Mouse (Mus musculus) lung, embryonic 16.5 days (tissue): ENCODE results near the gene Adgrl2. TPM values are rescaled to one million over a fixed set of nuclear protein-coding genes. Genes with fewer than 3 reads are reported as not detected.
A peak's percentile ranks its signal among the peaks of the same experiment; 100 is the strongest.

Source experiments
- ATAC-seq: fragments of 200-750 bp; cut with Nextera tagmentation; 2 replicates; pipeline ENCODE4 v1.8.0; 2017; ENCODE audit warnings: low read depth, mild to moderate bottlenecking, moderate library complexity
- H3K27ac ChIP-seq: fragments of 300-500 bp; sonication (generic); 2 replicates; pipeline ENCODE4 v1.5.1; 2014; ENCODE audit warnings: mild to moderate bottlenecking, control low read depth, low read length
- H3K27me3 ChIP-seq: fragments of 300-500 bp; sonication (generic); 2 replicates; pipeline ENCODE4 v1.6.1; 2014; ENCODE audit warnings: low read depth, low read length, mixed read lengths; ENCODE audit not compliant: control insufficient read depth, insufficient read depth
- H3K36me3 ChIP-seq: fragments of 300-500 bp; sonication (generic); 2 replicates; pipeline ENCODE4 v1.6.1; 2014; ENCODE audit warnings: low read length; ENCODE audit not compliant: control insufficient read depth, insufficient read depth
- H3K4me1 ChIP-seq: fragments of 300-500 bp; sonication (generic); replicated peaks from 2 replicates; pipeline ENCODE4 v1.6.1; 2014; ENCODE audit warnings: low read length, mixed read lengths; ENCODE audit not compliant: control insufficient read depth, insufficient read depth
- H3K4me2 ChIP-seq: fragments of 300-500 bp; sonication (generic); 2 replicates; pipeline ENCODE4 v1.6.1; 2014; ENCODE audit warnings: low read depth, low read length, control low read depth
- H3K4me3 ChIP-seq: fragments of 300-500 bp; sonication (generic); 2 replicates; pipeline ENCODE4 v1.5.1; 2014; ENCODE audit warnings: mild to moderate bottlenecking, low read length, control low read depth
- H3K9ac ChIP-seq: fragments of 300-500 bp; sonication (generic); 2 replicates; pipeline ENCODE4 v1.6.1; 2014; ENCODE audit warnings: low read length, control low read depth
- H3K9me3 ChIP-seq: fragments of 300-500 bp; sonication (generic); 2 replicates; pipeline ENCODE4 v1.6.1; 2016; ENCODE audit warnings: low read length; ENCODE audit not compliant: control insufficient read depth
- WGBS: fragments of 180-500 bp; shearing (Covaris S2); extraction: QIAGEN DNeasy Blood & Tissue Kit; methylation state at CpG from one replicate; pipeline ENCODE4 v1.1.7; 2014; 5-methylcytosine and 5-hydroxymethylcytosine counted together
- polyA plus RNA-seq: library from polyadenylated mRNA; unstranded; fragments of >200 nt; fragmentation: Nextera tagmentation; extraction: Ambion mirVana; gene quantifications from 2 replicates; pipeline ENCODE4 v1.2.1, GENCODE M21; 2015

Gene Adgrl2
- polyA plus RNA-seq: 46.3 and 51.1 TPM in 2 replicates

- Histone ChIP-seq H3K9ac (peak within 1 kb of the TSS; percentile 79), H3K27me3 (no peaks in the 10 kb centered on the region), H3K4me1 (peaks cover 7% of the 10 kb centered on the region), H3K27ac (peak within 1 kb of the TSS; percentile 99), H3K4me2 (peak within 1 kb of the TSS; percentile 81), H3K36me3 (no peaks in the 10 kb centered on the region), H3K9me3 (no peaks in the 10 kb centered on the region), H3K4me3 (peak within 1 kb of the TSS; percentile 93)
- WGBS: 0% methylated on average over 25 of the region's 25 CpGs
- peak; percentile 15; the same call in 1 of the 2 replicates for ATAC-seq
Measured at GRCm38 (mm10) chr3:148990531-148991003, at the start of gene Adgrl2. Gene Adgrl2, minus strand, starts transcription at chr3:148990555.

DNA sequence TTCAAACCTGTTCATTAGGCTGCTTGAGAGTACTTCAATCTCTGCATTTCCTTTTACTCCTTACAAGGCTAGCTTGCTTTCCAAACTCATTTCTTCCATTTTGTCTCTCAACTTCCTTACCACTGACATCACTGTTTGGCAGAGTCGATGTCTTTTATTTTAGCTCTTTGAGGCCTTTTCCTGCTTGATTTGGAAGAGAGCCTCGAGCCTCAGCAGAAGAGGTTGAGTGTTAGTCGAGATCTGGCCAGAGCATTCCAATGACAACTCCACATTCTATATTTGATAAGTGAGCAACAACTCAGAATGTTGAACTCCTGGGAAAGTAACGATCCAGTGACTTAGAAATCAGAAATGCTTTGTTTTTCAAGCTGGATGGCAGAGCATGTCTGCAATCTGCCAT lies 48.4 kb upstream of the Adgrl2 start:
- Histone ChIP-seq H3K4me2 (no peak overlapping the region), H3K27ac (peak overlapping the region; percentile 90), H3K4me3 (no peak overlapping the region), H3K9ac (no peak overlapping the region; the same call in 1 of the 2 replicates), H3K4me1 (peaks cover 9% of the 10 kb centered on the region), H3K36me3 (no peaks in the 10 kb centered on the region), H3K27me3 (no peaks in the 10 kb centered on the region), H3K9me3 (no peaks in the 10 kb centered on the region)
- peak; percentile 82 for ATAC-seq
- WGBS: 3% methylated on average over 4 of the region's 4 CpGs

GRCm38 (mm10) chr3:149019925-149020324 lies 29.6 kb upstream of the Adgrl2 start:
- 0 out of 2 replicates have a peak, but pooled peaks have one; percentile 41 for ATAC-seq
- Histone ChIP-seq H3K27me3 (no peaks in the 10 kb centered on the region), H3K27ac (no peak overlapping the region), H3K9me3 (no peaks in the 10 kb centered on the region), H3K4me1 (peaks cover 3% of the 10 kb centered on the region; the same call in 1 of the 2 replicates), H3K4me3 (no peak overlapping the region), H3K9ac (no peak overlapping the region), H3K36me3 (no peaks in the 10 kb centered on the region), H3K4me2 (no peak overlapping the region)
- 35% methylated on average over 5 of the region's 5 CpGs for WGBS

DNA sequence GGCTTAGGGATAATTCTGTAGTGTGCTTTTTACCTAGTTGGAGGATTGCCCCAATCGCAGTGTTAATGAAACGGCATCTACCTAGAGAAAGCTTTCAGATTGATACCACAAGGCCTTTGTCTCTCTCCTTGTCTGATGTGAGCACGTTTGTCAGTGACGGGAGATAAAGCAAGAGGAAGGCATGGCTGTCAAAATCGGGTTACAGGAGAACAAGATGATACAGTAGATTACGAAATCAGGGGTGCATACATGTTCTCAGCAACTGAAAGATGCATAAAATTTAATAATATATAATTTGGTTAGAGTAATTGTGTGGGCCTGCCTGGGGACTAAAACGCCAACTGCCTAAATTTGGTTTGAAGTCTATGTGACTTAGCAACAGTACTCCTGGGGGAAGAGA lies 19.0 kb upstream of the Adgrl2 start:
- ATAC-seq: no peak
- Histone ChIP-seq H3K4me3 (no peak overlapping the region), H3K4me1 (peaks cover 4% of the 10 kb centered on the region; the same call in 1 of the 2 replicates), H3K9ac (no peak overlapping the region), H3K9me3 (no peaks in the 10 kb centered on the region), H3K27me3 (no peaks in the 10 kb centered on the region), H3K36me3 (no peaks in the 10 kb centered on the region), H3K27ac (no peak overlapping the region), H3K4me2 (no peak overlapping the region)
- WGBS: 69% methylated on average over 7 of the region's 7 CpGs

DNA sequence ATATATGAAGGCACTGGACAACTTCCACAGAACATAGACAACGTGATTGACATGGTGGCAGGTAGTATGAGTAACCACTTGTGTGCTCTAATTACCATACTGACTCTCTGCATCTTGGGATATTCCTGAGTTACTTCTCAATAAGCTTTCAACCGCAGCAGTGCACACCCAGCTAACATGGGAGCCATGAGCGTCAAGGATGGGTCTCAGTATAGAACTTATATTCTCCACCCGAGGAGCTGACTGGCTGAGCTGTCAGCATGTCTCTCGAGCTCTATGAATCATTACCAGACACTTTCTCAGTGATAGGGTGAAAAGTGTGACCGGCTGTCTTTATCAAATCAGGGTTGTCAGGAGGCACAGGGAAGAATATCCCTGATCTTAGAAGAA lies 18.3 kb upstream of the Adgrl2 start:
- 0 out of 2 replicates have a peak overlapping the region, but pooled peaks have one; percentile 10 for H3K4me3 ChIP-seq

DNA sequence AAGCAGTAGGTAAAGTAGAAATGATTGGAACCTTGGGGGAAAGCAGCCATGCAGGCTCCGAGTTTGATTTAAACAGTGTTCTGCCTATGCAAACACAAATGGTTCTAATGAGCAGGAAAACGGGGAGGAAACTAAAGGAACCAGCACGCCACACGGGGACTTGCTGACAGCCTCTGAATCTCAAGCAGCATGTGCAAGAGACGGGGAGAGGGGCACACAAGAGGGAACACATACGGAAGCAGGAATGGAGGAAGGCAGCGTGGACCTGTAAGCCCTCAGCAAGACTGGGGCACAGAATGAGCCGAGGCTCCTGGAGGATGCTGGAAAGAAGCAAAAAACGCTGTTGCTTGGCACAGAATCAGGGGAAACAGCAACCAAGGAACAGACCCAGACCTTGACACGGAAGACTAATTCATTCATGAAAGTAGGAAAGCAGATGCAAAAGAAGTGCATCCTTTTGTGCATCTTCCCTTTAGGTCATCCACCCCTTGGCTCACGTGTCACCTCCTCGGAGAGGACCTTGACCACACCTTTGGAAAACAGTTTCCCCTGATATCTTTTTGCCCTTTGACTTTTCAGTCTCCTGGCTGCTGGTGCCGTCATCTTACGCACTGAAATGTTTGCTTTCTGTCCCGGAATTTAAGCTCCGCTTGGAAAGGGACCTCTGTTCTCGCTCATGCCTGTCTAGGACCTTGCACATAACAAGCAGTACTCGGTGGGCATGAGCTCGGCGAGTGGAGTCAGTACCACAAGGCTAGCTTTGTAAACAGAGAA lies 17.7 kb upstream of the Adgrl2 start:
- H3K9me3 ChIP-seq: no peaks in the 10 kb centered on the region
- H3K9ac ChIP-seq: no peak overlapping the region
- peak; percentile 41; the same call in 1 of the 2 replicates for ATAC-seq
- WGBS: 18% methylated on average over 20 of the region's 20 CpGs
- no peaks in the 10 kb centered on the region for H3K27me3 ChIP-seq
- peak overlapping the region; percentile 10; the same call in 1 of the 2 replicates for H3K4me3 ChIP-seq
- H3K4me2 ChIP-seq: peak overlapping the region; percentile 40
- peaks cover 4% of the 10 kb centered on the region; the same call in 1 of the 2 replicates for H3K4me1 ChIP-seq
- no peak overlapping the region for H3K27ac ChIP-seq
- no peaks in the 10 kb centered on the region for H3K36me3 ChIP-seq

More for the DNA sequence above, 18.3 kb upstream of the Adgrl2 start:
- WGBS: 24% methylated on average over 6 of the region's 6 CpGs
- H3K27me3 ChIP-seq: no peaks in the 10 kb centered on the region
- H3K36me3 ChIP-seq: no peaks in the 10 kb centered on the region
- H3K4me2 ChIP-seq: peak overlapping the region; percentile 40
- no peak overlapping the region for H3K27ac ChIP-seq
- no peaks in the 10 kb centered on the region for H3K9me3 ChIP-seq
- no peak overlapping the region for H3K9ac ChIP-seq
- H3K4me1 ChIP-seq: peaks cover 4% of the 10 kb centered on the region; the same call in 1 of the 2 replicates
- no peak for ATAC-seq

DNA sequence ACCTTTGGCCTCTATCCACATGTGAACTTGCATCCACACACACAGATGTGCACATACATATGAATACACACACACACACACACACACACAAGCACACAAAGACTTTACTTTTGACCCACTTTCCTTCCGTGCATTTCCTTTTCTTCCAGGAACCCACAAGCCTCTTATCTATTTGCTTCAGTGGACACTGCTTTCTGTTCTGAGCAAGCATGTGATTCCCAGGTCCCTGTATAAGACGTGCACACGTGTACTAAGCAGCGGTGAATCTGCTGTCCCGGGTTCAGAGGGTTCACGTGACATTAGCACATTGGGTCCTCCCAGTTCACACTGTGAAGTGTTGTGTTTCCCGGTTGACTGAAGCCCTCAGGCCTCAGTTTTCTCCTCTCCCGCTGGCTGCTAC lies 11.0 kb upstream of the Adgrl2 start:
- no peaks in the 10 kb centered on the region for H3K4me1 ChIP-seq
- no peak overlapping the region for H3K27ac ChIP-seq
- H3K9me3 ChIP-seq: no peaks in the 10 kb centered on the region
- H3K4me2 ChIP-seq: no peak overlapping the region
- WGBS: 50% methylated on average over 8 of the region's 8 CpGs
- ATAC-seq: no peak
- H3K9ac ChIP-seq: no peak overlapping the region
- no peaks in the 10 kb centered on the region for H3K27me3 ChIP-seq
- H3K36me3 ChIP-seq: no peaks in the 10 kb centered on the region
- no peak overlapping the region for H3K4me3 ChIP-seq

DNA sequence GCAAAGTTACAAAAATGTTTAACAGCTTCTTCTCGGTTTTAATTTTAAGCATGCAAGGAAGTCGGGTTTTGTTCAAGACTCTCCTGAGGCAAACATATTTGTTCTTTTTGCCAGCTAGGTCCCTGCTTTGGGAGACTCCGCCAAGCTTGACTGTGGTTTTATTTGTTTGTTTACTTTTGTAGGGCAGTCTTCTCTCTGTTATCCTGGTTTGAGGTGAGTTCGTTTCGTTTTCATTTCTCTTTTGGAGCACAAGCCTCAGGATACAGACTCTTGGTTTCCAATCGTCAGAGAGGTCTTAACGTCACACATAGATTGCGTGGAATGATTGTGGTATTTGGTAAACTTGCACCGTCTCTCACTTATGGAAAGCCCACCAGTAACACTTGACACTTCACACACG lies 8.3 kb upstream of the Adgrl2 start:
- Histone ChIP-seq H3K4me1 (no peaks in the 10 kb centered on the region), H3K4me3 (no peak overlapping the region), H3K36me3 (no peaks in the 10 kb centered on the region), H3K9ac (no peak overlapping the region), H3K9me3 (no peaks in the 10 kb centered on the region), H3K4me2 (peak overlapping the region; percentile 42; the same call in 1 of the 2 replicates), H3K27me3 (no peaks in the 10 kb centered on the region), H3K27ac (no peak overlapping the region)
- WGBS: 47% methylated on average over 10 of the region's 10 CpGs
- ATAC-seq: no peak

DNA sequence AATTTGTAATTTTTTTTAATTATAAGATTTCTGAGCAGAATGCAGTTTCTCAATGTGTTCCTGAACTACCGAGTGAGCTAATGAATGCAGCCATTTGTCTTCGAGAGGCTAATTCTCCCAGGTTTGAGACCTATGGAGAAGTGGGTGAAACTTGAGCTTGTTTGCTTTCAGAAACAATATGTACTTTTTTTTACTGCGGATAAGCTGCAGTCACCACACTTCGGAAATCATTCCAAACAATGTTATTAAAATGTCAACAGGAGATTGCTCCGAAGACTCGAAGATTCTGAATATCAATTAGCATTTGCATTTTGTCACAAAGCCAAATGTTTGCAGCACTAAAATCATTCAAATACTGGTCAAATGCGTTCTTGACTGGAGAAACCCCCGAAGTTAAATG lies 701 bp upstream of the Adgrl2 start:
- no peaks in the 10 kb centered on the region for H3K36me3 ChIP-seq
- no peaks in the 10 kb centered on the region for H3K9me3 ChIP-seq
- peak overlapping the region; percentile 79 for H3K9ac ChIP-seq
- H3K4me1 ChIP-seq: peaks cover 6% of the 10 kb centered on the region
- no peaks in the 10 kb centered on the region for H3K27me3 ChIP-seq
- H3K4me3 ChIP-seq: peak overlapping the region; percentile 93
- H3K27ac ChIP-seq: peak overlapping the region; percentile 99
- WGBS: 2% methylated on average over 8 of the region's 8 CpGs
- ATAC-seq: no peak
- peak overlapping the region; percentile 81 for H3K4me2 ChIP-seq
